Mouse (Mus musculus) kidney, postnatal 4 days (tissue): Measurements from ENCODE around the gene Gba.
A peak's percentile ranks its signal among the peaks of the same experiment; 100 is the strongest.
"Not testable (repeated sequence)": the region's sequence is repeated elsewhere in the genome, so short reads cannot be mapped to it uniquely, and the experiment has no call there.

Experiments used
- DNase-seq, 2 experiments: peaks; one replicate each; pipeline ENCODE4 v3.0.0; 2021; ENCODE audit warnings: mixed read lengths in 2 of 2

Gba gene

DNA sequence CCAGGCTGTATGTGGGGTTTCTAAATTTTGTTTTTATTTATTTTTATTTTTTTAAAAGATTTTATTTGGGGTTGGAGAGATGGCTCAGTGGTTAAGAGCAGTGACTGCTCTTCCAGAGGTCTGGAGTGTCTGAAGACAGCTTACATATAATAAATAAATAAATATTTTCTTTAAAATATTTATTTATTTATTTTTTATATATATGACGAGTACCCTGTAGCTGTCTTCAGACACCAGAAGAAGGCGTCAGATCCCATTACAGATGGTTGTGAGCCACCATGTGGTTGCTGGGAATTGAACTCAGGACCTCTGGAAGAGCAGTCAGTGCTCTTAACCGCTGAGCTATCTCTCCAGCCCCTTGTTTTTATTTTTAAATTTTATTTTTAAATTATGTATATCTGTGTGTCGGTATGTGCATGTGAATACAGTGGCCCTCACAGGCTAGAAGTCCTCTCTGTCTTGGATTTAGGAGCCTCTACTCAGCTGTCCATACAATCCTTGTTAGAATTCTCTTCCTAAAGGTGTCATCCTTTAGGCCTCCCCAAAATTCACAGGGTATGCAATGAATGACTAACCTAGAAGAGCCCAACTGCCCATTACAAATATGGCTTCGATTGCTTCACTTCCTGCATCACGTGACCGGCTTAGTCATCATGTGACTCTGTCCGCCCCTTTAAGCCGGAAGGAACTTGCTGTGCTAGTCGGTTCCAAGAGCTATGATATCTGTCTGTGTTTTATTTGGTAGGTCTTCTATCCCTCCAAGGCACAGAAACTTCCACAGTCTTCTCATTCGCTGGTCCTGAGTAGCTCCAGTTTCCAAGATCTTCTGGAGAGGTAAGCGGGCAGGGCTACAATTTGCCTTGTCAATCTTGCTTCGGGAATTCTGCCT, at the start of gene Gba:
Gba (plus strand) TSS at position 676 of the 889 bp plus-strand sequence.
- peak; percentile 87 to 89 for DNase-seq

DNA sequence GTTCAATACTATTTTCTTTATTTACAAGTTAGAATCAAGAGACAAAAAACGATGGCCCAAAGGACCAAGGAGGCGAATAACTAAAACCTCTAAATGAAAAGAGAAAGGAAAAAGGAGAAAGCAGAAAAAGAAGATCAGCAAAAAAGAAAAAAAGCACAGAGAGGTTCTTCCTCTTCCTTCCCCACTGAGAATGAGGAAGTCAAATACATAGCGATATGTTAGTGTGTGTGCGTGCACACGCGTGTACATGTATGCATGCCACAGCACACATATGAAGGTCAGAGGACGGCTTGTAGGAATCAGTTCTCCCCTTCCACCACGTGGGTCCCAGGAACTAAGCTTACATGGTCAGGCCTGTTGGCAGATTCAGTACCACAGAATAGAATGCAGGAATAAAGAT, 45.8 kb upstream of the Gba start:
- no peak for DNase-seq

DNA sequence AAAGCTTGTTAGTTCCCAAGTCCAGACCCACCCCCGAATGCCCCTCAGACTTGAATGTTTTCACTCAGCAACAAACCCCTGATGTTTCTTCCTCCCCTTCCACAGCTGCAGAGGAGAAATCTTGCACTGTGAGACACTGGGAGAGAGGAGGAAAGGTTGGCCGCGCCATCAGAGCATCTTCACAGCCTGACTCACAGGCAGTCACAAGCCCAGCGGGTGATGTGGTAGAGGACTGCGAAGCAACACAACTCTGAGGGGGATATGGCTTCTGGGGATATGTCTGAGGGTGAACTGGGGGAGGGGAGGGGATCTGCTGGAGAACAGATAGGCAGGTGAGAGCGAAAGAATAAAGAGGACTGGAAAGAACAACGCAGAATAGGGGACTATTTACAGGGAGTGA, 44.1 kb upstream of the Gba start:
- DNase-seq, result no peak

DNA sequence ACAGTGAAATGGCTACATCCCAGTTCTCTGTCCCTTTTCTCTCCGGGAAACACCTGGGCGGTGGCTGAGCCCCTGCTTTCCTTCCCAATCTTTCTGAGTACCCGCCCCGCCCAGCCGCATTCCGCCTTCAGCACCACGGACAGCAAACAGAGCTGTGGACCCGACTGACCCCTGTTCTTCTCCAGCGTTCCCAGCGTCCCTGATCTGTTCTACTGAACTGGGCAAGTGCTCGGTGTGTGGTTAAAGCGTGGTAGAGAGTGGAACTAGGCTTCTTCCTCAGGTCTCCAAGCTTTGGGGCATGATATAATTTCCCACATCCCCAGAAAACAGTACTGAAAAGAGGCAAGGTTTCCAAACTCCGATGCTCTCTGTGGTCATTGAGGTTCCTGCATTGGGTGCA, 43.5 kb upstream of the Gba start:
- peak; percentile 89 to 90 for DNase-seq

DNA sequence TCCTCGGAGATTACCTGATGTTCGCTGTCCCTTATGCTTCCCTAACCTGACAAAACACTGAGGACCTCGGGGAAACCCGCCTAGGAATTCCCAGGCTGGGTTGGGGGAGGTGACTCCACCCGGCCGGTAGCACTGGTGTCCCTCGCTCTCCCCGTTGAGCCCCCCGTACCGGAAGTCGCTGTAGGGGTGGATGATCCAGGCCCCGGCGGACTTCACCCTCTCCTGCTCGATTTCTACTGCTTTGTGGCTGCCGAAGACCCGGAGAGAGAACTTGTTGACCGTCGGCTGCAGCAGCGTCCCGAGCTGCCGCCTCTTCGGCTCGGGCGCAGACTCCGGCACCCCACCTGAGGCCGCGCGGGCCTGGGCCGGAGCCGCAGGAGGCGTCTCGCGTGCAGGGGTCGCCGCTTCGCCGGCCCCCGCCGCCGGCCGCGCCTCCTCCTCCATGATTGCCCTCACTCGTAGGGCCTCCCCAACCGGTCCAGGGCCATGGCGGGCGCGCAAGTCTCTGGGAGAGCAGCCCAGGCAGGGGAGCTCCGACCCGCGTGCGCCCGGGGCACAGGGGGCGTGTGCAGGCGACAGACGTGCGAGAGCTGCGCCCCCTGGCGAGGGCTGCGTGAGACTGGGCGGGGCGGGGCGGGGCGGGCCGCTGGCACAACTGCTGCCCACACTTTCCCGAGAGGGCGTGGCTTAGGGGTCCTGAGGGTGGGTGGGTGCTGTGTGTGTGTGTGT, 42.9 kb upstream of the Gba start, which contains the start of gene Hcn3:
Hcn3 (minus strand) TSS at position 581 of the 729 bp plus-strand sequence.
- DNase-seq, result peak; percentile 86 to 90

DNA sequence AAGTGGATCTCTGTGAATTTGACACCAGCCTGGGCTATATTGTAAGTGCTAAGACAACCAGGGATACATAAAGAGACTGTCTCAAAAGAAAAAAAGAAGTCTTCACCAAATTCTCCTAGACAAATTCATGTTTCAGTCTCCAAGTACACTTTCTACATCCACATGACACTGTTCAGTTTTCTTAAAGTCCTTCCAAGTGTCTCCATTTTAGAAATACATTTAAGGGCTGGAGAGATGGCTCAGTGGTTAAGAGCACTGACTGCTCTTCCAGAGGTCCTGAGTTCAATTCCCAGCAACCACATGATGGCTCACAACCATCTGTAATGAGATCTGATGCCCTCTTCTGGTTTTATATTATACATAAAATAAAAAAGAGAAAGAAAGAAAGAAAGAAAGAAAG, 41.5 kb upstream of the Gba start:
- DNase-seq, result not testable (repeated sequence)

DNA sequence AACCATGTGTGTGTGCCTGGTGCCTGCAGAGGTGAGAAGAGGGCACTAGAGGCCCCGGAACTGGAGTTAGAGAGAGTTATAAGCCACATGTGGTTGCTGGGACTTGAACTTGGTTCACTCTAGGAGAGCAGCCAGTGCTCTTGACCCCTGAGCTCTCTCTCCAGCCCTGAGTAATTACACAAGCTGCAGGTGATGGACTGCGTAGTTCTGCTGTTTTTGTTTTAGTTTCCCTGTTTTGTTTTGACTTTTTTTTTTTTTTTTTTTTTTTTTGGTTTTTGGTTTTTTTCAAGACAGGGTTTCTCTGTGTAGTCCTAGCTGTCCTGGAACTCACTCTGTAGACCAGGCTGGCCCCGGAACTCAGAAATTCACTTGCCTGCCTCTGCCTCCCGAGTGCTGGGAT, 40.9 kb upstream of the Gba start:
- no peak for DNase-seq

DNA sequence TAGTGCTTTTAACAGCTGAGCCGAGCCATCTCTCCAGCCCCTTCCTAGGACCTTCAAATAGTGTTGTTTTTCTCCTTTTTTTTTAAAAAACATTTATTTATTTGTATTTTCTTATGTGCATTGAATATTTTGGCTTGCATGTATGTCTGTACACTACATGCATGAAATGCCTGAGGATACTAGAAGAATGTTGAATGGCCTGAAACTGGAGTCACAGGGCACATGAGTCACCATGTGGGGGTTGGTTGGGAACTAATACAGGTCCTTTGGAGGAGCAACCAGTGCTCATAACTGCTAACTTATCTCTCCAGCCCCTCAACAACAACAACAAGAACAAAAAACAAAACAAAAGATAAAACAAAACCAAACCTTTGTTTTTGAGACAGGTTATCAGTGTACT, 39.6 kb upstream of the Gba start:
- DNase-seq, result no peak

DNA sequence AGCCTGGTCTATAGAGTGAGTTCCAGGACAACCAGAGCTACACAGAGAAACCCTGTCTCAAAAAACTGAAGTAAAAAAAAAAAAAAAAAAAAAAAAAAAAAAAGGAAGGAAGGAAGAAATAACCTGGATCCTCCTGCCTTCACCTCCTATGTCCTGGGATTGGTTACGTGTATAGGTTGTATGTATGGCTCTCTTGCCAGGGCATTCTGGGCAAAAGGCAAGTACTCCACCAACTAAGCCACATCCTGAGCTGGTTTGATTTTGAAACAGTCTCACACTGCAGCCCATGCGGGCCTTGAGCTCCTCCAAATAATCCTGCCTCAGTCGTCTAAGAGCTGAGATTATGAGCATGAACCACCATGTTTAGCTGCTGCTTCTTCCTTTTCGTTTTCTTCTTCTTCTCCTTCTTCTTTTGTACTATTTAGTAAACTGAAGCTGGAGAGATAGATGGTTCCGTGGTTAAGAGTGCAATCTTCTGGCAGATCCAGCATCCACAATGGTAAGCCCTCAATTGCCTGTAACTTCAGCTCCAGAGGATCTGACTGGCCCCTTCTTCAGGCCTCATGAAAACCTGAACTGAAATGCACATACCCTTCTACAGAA, 39.0 kb upstream of the Gba start:
- no peak for DNase-seq

DNA sequence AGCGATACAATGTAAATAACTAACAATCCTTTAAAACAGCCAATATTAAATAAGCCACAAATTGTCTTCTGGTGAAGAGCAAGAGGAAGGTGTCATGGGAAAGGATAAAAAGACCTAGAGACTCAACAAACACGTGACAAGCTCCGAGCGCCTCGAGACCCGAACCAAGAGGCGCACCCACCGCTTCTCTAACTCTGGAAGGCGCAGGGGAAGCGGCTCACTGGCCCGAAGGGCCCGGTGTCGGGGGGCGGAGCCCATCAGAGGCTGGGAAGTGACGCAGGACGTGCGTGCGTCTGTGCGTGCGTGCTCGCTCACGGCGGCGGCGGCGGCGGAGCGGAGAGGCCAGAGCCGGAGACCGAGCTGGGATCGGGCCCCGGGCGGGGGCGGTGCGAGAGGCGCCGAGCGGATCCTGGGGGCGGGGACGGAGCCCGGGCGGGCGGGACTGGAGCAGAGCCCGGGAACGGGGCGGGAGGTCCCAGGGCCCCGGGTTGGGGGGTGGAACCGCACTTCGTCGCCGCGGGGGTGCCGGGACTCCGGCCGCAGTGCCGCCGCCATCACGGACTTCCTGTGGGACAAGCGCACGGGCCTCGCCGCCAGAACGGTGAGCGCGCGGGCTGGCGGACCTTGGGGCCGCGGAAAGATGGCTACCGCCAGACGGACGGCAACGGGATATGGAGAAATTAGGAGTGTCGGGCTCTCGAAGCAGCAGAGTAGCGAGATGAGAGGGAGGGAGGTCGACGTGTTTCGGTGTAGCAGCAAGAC, 38.0 kb upstream of the Gba start, which contains the start of gene Clk2:
Clk2 (plus strand) TSS at position 290 of the 762 bp plus-strand sequence.
- peak; percentile 95 to 97 for DNase-seq

DNA sequence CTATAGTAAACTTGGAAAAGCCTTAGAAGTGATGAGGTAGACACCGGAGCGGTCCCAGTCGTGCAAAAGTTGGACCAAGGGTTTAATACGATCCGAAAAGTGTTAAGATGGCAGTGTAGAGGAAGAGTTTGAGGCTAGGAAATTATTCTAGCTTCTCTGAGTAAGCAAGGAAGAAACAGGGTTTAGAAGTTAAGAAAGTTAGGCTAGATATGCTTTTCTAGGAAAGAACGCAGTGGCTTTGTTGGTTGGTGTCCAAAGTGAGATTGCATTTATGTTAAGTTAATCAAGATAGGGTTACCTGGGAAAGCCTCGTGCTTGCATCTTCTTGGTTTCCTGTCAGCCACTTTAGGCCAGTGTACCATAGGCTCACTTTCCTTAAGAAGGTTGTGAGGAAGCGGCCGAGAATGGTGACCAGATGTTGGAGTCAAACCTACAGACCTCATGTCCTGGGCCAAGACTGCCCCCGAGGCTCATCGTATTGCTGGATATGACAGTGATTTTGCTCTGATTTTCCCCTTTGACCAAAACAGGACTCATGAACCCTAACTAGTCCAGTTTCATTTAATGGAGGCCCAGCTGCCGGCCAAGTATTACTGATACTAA, 37.4 kb upstream of the Gba start:
- DNase-seq, result peak in 1 of 2 experiments; percentile 7

DNA sequence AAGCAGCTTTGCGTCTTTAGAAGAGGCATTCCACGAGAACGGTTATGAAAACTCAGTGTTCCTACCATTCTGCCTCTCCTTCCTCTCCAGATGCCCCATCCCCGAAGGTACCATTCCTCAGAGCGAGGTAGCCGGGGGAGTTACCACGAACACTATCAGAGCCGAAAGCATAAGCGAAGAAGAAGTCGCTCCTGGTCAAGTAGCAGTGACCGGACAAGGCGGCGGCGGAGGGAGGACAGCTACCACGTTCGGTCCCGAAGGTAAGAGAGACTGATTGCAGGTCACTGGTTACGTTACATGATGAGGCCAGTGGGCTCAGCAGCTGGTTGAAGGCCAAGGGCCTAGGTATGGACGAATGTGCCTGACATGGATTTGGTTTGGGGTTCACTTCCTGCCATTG, 35.8 kb upstream of the Gba start:
- DNase-seq, result no peak

DNA sequence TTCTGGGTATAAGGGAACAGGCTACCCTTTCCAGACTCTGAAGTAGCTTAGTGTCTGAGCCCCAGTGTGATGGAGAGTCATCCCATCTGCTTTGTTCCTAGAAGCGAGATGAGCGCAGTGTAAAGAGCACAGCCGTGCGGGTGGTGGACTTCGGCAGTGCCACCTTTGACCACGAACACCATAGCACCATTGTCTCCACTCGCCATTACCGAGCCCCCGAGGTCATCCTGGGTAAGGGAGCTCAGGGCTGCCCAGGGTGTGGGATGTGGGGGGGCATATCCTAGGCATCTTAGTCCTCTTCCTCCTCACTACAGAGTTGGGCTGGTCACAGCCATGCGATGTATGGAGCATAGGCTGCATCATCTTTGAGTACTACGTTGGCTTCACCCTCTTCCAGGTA, 27.9 kb upstream of the Gba start:
- no peak for DNase-seq

DNA sequence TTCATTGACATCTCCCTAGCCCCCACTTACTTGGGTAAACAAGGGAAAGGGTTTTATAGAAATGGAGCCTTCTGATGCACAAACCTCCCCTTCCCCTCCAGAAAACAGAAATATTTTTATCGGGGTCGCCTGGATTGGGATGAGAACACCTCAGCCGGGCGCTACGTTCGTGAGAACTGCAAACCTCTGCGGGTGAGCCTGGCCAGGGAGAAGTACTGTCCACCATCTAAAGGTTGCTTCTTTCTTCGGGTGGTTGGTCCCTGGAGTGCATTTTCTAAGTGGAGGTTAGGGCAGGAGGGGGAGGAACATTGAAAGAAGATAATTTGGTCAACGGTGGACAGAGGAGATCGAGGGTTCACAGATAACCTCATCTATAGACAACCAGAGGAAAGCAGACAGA, 27.2 kb upstream of the Gba start:
- DNase-seq, result no peak

DNA sequence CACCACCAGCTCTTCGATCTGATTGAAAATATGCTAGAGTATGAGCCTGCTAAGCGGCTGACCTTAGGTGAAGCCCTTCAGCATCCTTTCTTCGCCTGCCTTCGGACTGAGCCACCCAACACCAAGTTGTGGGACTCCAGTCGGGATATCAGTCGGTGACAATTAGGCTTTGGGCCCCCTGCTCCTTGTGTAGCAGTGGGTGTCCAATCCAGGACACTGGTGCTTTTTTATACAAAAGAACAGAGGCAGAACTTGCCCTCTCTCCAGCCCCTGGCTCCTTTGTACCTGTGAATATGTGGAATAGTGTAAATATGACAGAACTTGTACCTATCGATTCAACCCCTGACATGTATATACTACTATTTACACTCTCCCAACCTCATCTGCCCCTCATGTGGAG, 26.3 kb upstream of the Gba start:
- no peak for DNase-seq

DNA sequence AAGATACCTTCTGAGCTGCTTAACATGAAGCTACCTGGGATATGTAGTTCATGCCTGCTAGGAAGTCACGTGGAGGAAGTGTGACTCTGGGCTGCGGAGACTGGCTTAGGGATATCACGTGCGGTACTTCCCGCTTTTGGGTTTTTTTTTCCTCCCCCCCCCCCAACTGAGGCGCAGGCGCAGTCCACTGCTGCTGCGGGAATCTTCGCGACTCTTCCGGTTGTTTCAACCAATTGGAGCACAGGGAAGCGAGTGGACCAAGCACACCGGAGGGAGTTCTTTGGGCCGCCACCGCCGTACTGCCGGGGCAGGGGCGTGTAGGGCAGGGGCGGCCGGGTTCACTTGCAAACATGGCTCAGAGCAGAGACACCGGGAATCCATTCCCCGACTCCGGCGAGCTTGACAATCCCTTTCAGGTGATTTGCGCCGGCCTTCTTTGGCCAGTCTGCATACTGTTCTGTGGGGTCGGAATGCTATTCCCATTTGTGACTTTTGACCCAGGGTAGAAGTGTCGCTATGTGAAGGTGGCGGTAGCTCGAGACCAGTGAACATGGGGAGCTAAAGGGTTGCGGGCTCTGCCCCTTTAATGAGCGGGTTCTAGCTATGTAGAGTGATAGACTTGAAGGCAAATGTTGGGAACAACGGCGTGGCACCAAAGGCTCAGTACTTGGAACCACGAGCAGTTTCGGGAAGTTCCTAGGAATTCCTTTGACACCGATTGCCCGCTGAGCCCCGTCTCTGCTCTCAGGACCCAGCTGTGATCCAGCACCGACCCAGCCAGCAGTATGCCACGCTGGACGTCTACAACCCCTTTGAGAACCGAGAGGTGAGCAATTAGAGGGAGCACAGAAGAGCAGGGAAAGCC, 25.3 kb upstream of the Gba start, which contains the start of gene Scamp3:
Scamp3 (plus strand) TSS at position 232 of the 865 bp plus-strand sequence.
- DNase-seq, result peak; percentile 87 to 91

DNA sequence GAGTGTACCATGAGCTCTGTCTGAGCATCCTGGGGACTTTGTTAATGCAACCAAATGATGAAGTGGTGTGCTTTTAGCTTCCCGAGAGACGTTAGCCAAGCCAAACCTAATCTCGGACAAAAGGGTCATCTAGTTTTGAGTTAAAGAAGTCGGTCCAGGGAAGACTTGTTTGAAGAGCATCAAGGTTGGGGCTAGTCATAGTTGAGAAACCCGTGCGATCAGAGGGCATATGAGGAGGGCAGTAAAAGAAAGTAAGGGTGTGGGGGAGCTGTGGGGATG, 24.7 kb upstream of the Gba start:
- no peak for DNase-seq

DNA sequence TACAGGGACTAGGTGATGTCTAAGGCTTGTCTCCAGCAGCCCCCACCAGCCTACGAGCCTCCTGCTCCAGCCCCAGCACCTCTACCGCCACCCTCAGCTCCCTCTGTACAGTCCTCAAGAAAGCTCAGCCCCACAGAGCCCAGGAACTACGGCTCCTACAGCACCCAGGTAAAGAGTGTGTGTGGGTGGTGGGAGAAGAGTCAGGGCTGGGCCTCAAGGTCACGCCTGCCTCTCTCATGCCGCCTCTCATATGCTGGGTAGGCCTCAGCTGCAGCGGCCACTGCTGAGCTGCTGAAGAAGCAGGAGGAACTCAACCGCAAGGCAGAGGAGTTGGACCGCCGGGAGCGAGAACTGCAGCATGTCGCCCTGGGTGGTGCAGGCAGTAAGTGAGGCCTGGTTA, 23.7 kb upstream of the Gba start:
- DNase-seq, result no peak

DNA sequence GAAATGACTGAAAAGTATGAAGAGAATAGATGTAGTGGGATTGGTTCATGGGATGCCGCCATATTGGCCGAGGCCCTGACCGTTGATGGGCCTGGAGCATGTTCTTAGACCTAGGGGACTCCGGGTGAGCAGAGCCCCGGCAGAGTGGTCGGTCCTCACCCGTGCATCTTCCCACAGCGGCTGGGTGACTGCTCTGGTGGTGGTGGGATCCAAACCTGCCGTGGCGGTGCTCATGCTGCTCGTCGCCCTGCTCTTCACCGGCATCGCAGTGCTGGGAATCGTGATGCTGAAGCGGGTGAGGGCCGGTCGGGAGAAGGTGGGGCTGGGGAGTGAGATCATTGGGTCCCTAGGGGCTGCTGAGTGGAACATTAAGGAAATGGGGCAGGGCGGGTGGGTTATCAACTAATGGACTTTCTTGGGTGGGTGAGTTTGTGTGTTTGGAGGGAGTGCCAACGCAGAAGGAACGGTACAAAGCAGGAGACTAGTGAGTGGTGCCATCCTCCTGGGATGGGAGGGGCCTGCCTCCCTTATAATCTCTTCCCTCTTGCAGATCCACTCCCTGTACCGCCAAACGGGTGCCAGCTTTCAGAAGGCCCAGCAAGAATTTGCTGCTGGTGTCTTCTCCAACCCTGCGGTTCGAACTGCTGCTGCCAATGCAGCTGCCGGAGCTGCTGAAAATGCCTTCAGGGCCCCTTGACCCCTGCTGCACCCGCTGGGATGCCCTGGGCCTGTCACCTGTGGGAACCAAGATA, 20.8 kb upstream of the Gba start:
- no peak for DNase-seq

DNA sequence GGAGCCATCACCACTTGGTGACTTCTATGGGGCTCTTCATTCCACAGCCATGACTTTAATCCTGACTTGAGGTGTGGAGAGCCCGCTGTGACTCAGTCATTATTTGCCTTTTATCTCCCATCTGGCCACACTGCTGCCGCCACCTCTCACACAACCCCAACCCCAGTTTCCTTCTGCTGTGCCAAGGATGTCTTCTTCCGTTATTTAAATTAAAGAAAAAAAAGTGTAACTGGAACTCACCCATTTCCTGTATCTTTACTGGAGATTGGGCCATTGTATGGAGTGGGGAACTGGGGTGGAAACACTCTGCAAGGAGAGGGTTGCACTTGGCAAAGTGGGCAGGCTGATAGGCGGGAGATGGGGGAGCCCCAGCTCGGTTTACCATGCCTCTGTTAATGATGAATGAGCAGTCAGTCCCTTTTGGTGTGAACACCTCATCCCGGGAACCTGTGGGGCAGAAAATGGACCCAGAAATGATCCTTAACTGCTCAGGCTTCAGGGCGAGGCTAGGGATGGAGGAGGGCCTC, 20.1 kb upstream of the Gba start:
- no peak for DNase-seq
